In genomic region chr19:45737846-45738484, GRCm38 (mm10) we compare ENCODE assay signal across 27 mouse cellular contexts. TPM values are rescaled to one million over a fixed set of nuclear protein-coding genes. Genes with fewer than 3 reads are reported as not detected.
DNase-seq lines count a peak whose midpoint lies in the region; ATAC-seq and TF ChIP-seq lines count a peak whose summit lies in the region.
"Had no signal": no experiment of that assay in that cellular context is flagged by ENCODE, and none has a peak within 500 bp of the region (broad histone marks: within the 10 kb centered on the region; RNA-seq: fewer than 3 reads in every experiment).

No protein-coding gene starts in this region.

- no peak for TF ChIP-seq CTCF in E14TG2a.4 (conservative IDR thresholded peaks at IDR 0.05; ENCODE audit: low read length)

- H3K27ac ChIP-seq in forebrain, embryonic 10.5 days, result no peak overlapping the region
- H3K27ac ChIP-seq in forebrain, embryonic 14.5 days (ENCODE audit: low read depth, low read length), result no peak overlapping the region
- H3K27ac ChIP-seq in midbrain, embryonic 10.5 days (replicated peaks), result no peak overlapping the region
- no peak overlapping the region for H3K27ac ChIP-seq in midbrain, embryonic 14.5 days (replicated peaks; ENCODE audit: low read depth, low read length)
- no peak overlapping the region for H3K27ac ChIP-seq in embryonic facial prominence, embryonic 15.5 days (replicated peaks)
- H3K27ac ChIP-seq: forebrain, embryonic 15.5 days; heart, adult 2 months; hindbrain, embryonic 12.5 days; hindbrain, embryonic 15.5 days had no signal

- ATAC-seq in forebrain, embryonic 14.5 days, result no peak
- no peak for ATAC-seq in midbrain, embryonic 14.5 days (ENCODE audit: low FRiP score, low TSS enrichment)
- ATAC-seq in embryonic facial prominence, embryonic 15.5 days (ENCODE audit: insufficient number of reproducible peaks, low FRiP score, low TSS enrichment, low read depth), result no peak
- ATAC-seq: Patski had no signal

- no peak for DNase-seq in forebrain, embryonic 10.5 days (ENCODE audit: extremely low spot score, low spot score)
- no peak for DNase-seq in forebrain, embryonic 14.5 days (ENCODE audit: low spot score)
- no peak for DNase-seq in midbrain, embryonic 10.5 days (ENCODE audit: low spot score)
- no peak for DNase-seq in midbrain, embryonic 14.5 days
- DNase-seq in left cerebral cortex, postnatal 14 days (ENCODE audit: low spot score in 2 of 2), result no peak
- DNase-seq: adrenal gland, postnatal 10 days; adrenal gland, postnatal 36 days; cerebellum, adult 18-20 months; cerebellum, adult 9-10 months; cerebellum, postnatal 25 days; gastrocnemius, postnatal 25 days; heart, adult 2 months had no signal

- H3K4me3 ChIP-seq in forebrain, embryonic 10.5 days, result peak overlapping the region; percentile 43; the same call in 1 of the 2 replicates
- H3K4me3 ChIP-seq in forebrain, embryonic 14.5 days (ENCODE audit: low read depth, low read length), result no peak overlapping the region
- peak overlapping the region; percentile 47 for H3K4me3 ChIP-seq in midbrain, embryonic 10.5 days
- no peak overlapping the region for H3K4me3 ChIP-seq in midbrain, embryonic 14.5 days (replicated peaks; ENCODE audit: low read depth, low read length)
- peak overlapping the region; percentile 64; the same call in 1 of the 2 replicates for H3K4me3 ChIP-seq in E14TG2a.4 (replicated peaks; ENCODE audit: low read length)
- no peak overlapping the region for H3K4me3 ChIP-seq in embryonic facial prominence, embryonic 15.5 days (replicated peaks)
- H3K4me3 ChIP-seq: heart, adult 2 months had no signal

- H3K9me3 ChIP-seq in forebrain, embryonic 10.5 days, result no peaks in the 10 kb centered on the region; the same call in 1 of the 2 replicates
- H3K9me3 ChIP-seq in forebrain, embryonic 14.5 days (replicated peaks; ENCODE audit: control insufficient read depth, low read length), result no peaks in the 10 kb centered on the region
- H3K9me3 ChIP-seq in midbrain, embryonic 10.5 days (replicated peaks), result no peaks in the 10 kb centered on the region
- H3K9me3 ChIP-seq in midbrain, embryonic 14.5 days (ENCODE audit: control insufficient read depth, low read length), result no peaks in the 10 kb centered on the region
- H3K9me3 ChIP-seq in E14TG2a.4 (ENCODE audit: low read length), result no peaks in the 10 kb centered on the region
- H3K9me3 ChIP-seq in embryonic facial prominence, embryonic 15.5 days (replicated peaks), result no peaks in the 10 kb centered on the region
- H3K9me3 ChIP-seq: forebrain, embryonic 15.5 days; hindbrain, embryonic 12.5 days; hindbrain, embryonic 15.5 days had no signal

- 48% methylated on average over 10 of the region's 10 CpGs for WGBS in forebrain, embryonic 10.5 days
- WGBS in forebrain, embryonic 14.5 days, result 54% methylated on average over 10 of the region's 10 CpGs
- WGBS in midbrain, embryonic 10.5 days, result 55% methylated on average over 10 of the region's 10 CpGs
- 34% methylated on average over 10 of the region's 10 CpGs for WGBS in midbrain, embryonic 14.5 days
- 48% methylated on average over 10 of the region's 10 CpGs for WGBS in embryonic facial prominence, embryonic 15.5 days

- no peaks in the 10 kb centered on the region for H3K36me3 ChIP-seq in forebrain, embryonic 10.5 days (replicated peaks)
- H3K36me3 ChIP-seq in forebrain, embryonic 14.5 days (ENCODE audit: control insufficient read depth, insufficient read depth, low read length), result no peaks in the 10 kb centered on the region
- H3K36me3 ChIP-seq in midbrain, embryonic 10.5 days, result no peaks in the 10 kb centered on the region
- H3K36me3 ChIP-seq in midbrain, embryonic 14.5 days (ENCODE audit: control insufficient read depth, insufficient read depth, low read length), result no peaks in the 10 kb centered on the region
- H3K36me3 ChIP-seq in E14TG2a.4 (ENCODE audit: insufficient read depth, low read length), result no peaks in the 10 kb centered on the region
- no peaks in the 10 kb centered on the region for H3K36me3 ChIP-seq in embryonic facial prominence, embryonic 15.5 days
- H3K36me3 ChIP-seq: forebrain, embryonic 15.5 days; G1E; hindbrain, embryonic 12.5 days; hindbrain, embryonic 15.5 days had no signal

- intact Hi-C loops in left cerebral cortex, postnatal 14 days (cut with DNase I), result loop anchor here (5.0 kb wide), 1 partner anchor 66 kb away; no protein-coding TSS in a partner anchor

- no peak overlapping the region for H3K9ac ChIP-seq in forebrain, embryonic 14.5 days (ENCODE audit: low read length)
- H3K9ac ChIP-seq in midbrain, embryonic 14.5 days (replicated peaks; ENCODE audit: low read length), result no peak overlapping the region
- H3K9ac ChIP-seq in embryonic facial prominence, embryonic 15.5 days, result no peak overlapping the region
- H3K9ac ChIP-seq: forebrain, embryonic 15.5 days; hindbrain, embryonic 12.5 days; hindbrain, embryonic 15.5 days had no signal

- peaks cover 84% of the 10 kb centered on the region for H3K4me1 ChIP-seq in forebrain, embryonic 10.5 days
- H3K4me1 ChIP-seq in forebrain, embryonic 14.5 days (ENCODE audit: control insufficient read depth, insufficient read depth, low read length), result peaks cover 8% of the 10 kb centered on the region
- H3K4me1 ChIP-seq in midbrain, embryonic 10.5 days, result peaks cover 81% of the 10 kb centered on the region
- peaks cover 26% of the 10 kb centered on the region for H3K4me1 ChIP-seq in midbrain, embryonic 14.5 days (ENCODE audit: control insufficient read depth, insufficient read depth, low read length)
- H3K4me1 ChIP-seq in E14TG2a.4 (replicated peaks; ENCODE audit: low read depth, low read length), result peaks cover 36% of the 10 kb centered on the region
- peaks cover 34% of the 10 kb centered on the region for H3K4me1 ChIP-seq in embryonic facial prominence, embryonic 15.5 days

- H3K27me3 ChIP-seq in forebrain, embryonic 10.5 days (ENCODE audit: poor library complexity, severe bottlenecking), result peaks cover 100% of the 10 kb centered on the region
- H3K27me3 ChIP-seq in forebrain, embryonic 14.5 days (replicated peaks; ENCODE audit: control insufficient read depth, insufficient read depth, low read length), result peaks cover 92% of the 10 kb centered on the region
- peaks cover 100% of the 10 kb centered on the region for H3K27me3 ChIP-seq in midbrain, embryonic 10.5 days (ENCODE audit: low read depth, poor library complexity, severe bottlenecking)
- peaks cover 95% of the 10 kb centered on the region for H3K27me3 ChIP-seq in midbrain, embryonic 14.5 days (ENCODE audit: control insufficient read depth, insufficient read depth, low read length)
- H3K27me3 ChIP-seq in E14TG2a.4 (ENCODE audit: insufficient read depth, low read length), result peaks cover 96% of the 10 kb centered on the region
- peaks cover 98% of the 10 kb centered on the region for H3K27me3 ChIP-seq in embryonic facial prominence, embryonic 15.5 days

- no peak overlapping the region for H3K4me2 ChIP-seq in forebrain, embryonic 14.5 days (ENCODE audit: low read length)
- no peak overlapping the region for H3K4me2 ChIP-seq in midbrain, embryonic 14.5 days (ENCODE audit: low read length)
- H3K4me2 ChIP-seq in embryonic facial prominence, embryonic 15.5 days (replicated peaks), result peak overlapping the region; percentile 59; the same call in 1 of the 2 replicates

RNA-seq across cellular contexts. Expression of gene Fgf8, which starts 4.8 kb away (rescaled TPM):
- polyA plus RNA-seq in forebrain, embryonic 10.5 days (2016; fragmentation: Nextera tagmentation; extraction: Ambion mirVana), result 30.6 and 35.3 TPM in 2 replicates
- 0.88 and 2.4 TPM in 2 replicates for polyA plus RNA-seq in forebrain, embryonic 14.5 days (2014; fragmentation: Nextera tagmentation; extraction: Ambion mirVana)
- 25.5 and 28.8 TPM in 2 replicates for polyA plus RNA-seq in midbrain, embryonic 10.5 days (2016; fragmentation: Nextera tagmentation; extraction: Ambion mirVana)
- 0.18 and 0.54 TPM in 2 replicates for polyA plus RNA-seq in midbrain, embryonic 14.5 days (2014; fragmentation: Nextera tagmentation; extraction: Ambion mirVana)
- polyA plus RNA-seq in embryonic facial prominence, embryonic 15.5 days (2015; fragmentation: Nextera tagmentation; extraction: Ambion mirVana), result 0.15 and 0.21 TPM in 2 replicates
- total RNA-seq in left cerebral cortex, postnatal 14 days (2021), result not detected
- total RNA-seq: adrenal gland, adult 18-20 months; adrenal gland, postnatal 10 days; adrenal gland, postnatal 36 days; common myeloid progenitor, adult 5-6 weeks; G1E; gastrocnemius, adult 8-10 months; gastrocnemius, postnatal 25 days; heart, adult 2 months; heart, postnatal 25 days; hematopoietic stem cell, adult 5-6 weeks had no signal
- polyA plus RNA-seq: embryonic facial prominence, embryonic 14.5 days; G1E; heart, adult 2 months; heart, postnatal 0 days; intestine, embryonic 14.5 days had no signal

RNA-seq across cellular contexts. Expression of gene Npm3, which starts 11.4 kb away (rescaled TPM):
- polyA plus RNA-seq in forebrain, embryonic 10.5 days (2016; fragmentation: Nextera tagmentation; extraction: Ambion mirVana), result 10.7 and 16.1 TPM in 2 replicates
- polyA plus RNA-seq in forebrain, embryonic 14.5 days (2014; fragmentation: Nextera tagmentation; extraction: Ambion mirVana), result 11.7 and 12.7 TPM in 2 replicates
- 7.5 and 9.4 TPM in 2 replicates for polyA plus RNA-seq in midbrain, embryonic 10.5 days (2016; fragmentation: Nextera tagmentation; extraction: Ambion mirVana)
- 7.6 and 26.4 TPM in 2 replicates for polyA plus RNA-seq in midbrain, embryonic 14.5 days (2014; fragmentation: Nextera tagmentation; extraction: Ambion mirVana)
- 17.0 and 17.9 TPM in 2 replicates for polyA plus RNA-seq in embryonic facial prominence, embryonic 15.5 days (2015; fragmentation: Nextera tagmentation; extraction: Ambion mirVana)
- 1 to 10 TPM; 6.8 to 7.6 TPM for total RNA-seq in left cerebral cortex, postnatal 14 days (2021)

RNA-seq across cellular contexts. Expression of gene Mgea5, which starts 45.7 kb away (rescaled TPM):
- 59.2 and 63.9 TPM in 2 replicates for polyA plus RNA-seq in forebrain, embryonic 10.5 days (2016; fragmentation: Nextera tagmentation; extraction: Ambion mirVana)
- 70.2 and 77.0 TPM in 2 replicates for polyA plus RNA-seq in forebrain, embryonic 14.5 days (2014; fragmentation: Nextera tagmentation; extraction: Ambion mirVana)
- 60.8 and 67.5 TPM in 2 replicates for polyA plus RNA-seq in midbrain, embryonic 10.5 days (2016; fragmentation: Nextera tagmentation; extraction: Ambion mirVana)
- polyA plus RNA-seq in midbrain, embryonic 14.5 days (2014; fragmentation: Nextera tagmentation; extraction: Ambion mirVana), result 95.8 and 118 TPM in 2 replicates
- polyA plus RNA-seq in embryonic facial prominence, embryonic 15.5 days (2015; fragmentation: Nextera tagmentation; extraction: Ambion mirVana), result 53.0 and 55.9 TPM in 2 replicates
- total RNA-seq in left cerebral cortex, postnatal 14 days (2021), result 100 to 1,000 TPM; 132 to 136 TPM

Comparison
In these comparisons a context has a peak if more than half of its experiments do, and no peak if none do; other contexts are left out.
1. H3K4me3 ChIP-seq: peak in forebrain, embryonic 10.5 days (single experiment), midbrain, embryonic 10.5 days (single experiment) and E14TG2a.4 (single experiment); none in forebrain, embryonic 14.5 days (single experiment), midbrain, embryonic 14.5 days (single experiment) and embryonic facial prominence, embryonic 15.5 days (single experiment).